Mouse (Mus musculus) small intestine, adult 2 months (tissue): ENCODE results near the gene Tbc1d8. TPM values are rescaled to one million over a fixed set of nuclear protein-coding genes. Genes with fewer than 3 reads are reported as not detected.

ENCODE experiments used
- H3K27ac ChIP-seq: fragments of 200-500 bp; 2 replicates; pipeline ENCODE4 v1.5.1; 2012; ENCODE audit warnings: low read depth, low read length, control low read depth, inconsistent platforms; ENCODE audit not compliant: insufficient read depth
- H3K27me3 ChIP-seq: fragments of 200-500 bp; 2 replicates; pipeline ENCODE4 v1.6.1; 2012; ENCODE audit warnings: mild to moderate bottlenecking, moderate library complexity, low read length, inconsistent platforms; ENCODE audit not compliant: control insufficient read depth, insufficient read depth
- H3K36me3 ChIP-seq: fragments of 200-500 bp; 2 replicates; pipeline ENCODE4 v1.6.1; 2012; ENCODE audit warnings: mild to moderate bottlenecking, low read length, control low read depth, inconsistent platforms; ENCODE audit not compliant: control insufficient read depth, insufficient read depth
- H3K4me1 ChIP-seq: fragments of 200-500 bp; 2 replicates; pipeline ENCODE4 v1.6.1; 2012; ENCODE audit warnings: low read length, inconsistent platforms, mixed read lengths; ENCODE audit not compliant: control insufficient read depth, insufficient read depth, insufficient read length
- H3K4me3 ChIP-seq: fragments of 200-500 bp; 2 replicates; pipeline ENCODE4 v1.5.1; 2012; ENCODE audit warnings: low read depth, mild to moderate bottlenecking, control low read depth, inconsistent platforms, low read length, moderate library complexity
- CTCF ChIP-seq: fragments of 200-500 bp; IDR thresholded peaks from 2 replicates; pipeline ENCODE4 v1.5.1; 2012; ENCODE audit warnings: low read depth, mild to moderate bottlenecking, control low read depth, inconsistent platforms, low read length, moderate library complexity, mixed read lengths; ENCODE audit not compliant: insufficient replicate concordance, insufficient read length; ENCODE audit errors: extremely low read depth
- POLR2A ChIP-seq: fragments of 200-500 bp; IDR thresholded peaks from 2 replicates; pipeline ENCODE4 v1.6.1; 2012; ENCODE audit warnings: low read depth, mild to moderate bottlenecking, control low read depth, inconsistent platforms, low read length, moderate library complexity
- WGBS: fragments of 180-500 bp; shearing (Covaris S2); methylation state at CpG from one replicate; pipeline ENCODE4 v1.1.7; 2018; 5-methylcytosine and 5-hydroxymethylcytosine counted together
- polyA plus RNA-seq: library from polyadenylated mRNA; depleted of rRNA; stranded (reverse); fragments of >200 nt; gene quantifications from 2 replicates; pipeline ENCODE4 v1.2.3, GENCODE M21; 2012

Gene Tbc1d8
- polyA plus RNA-seq, 1 experiment: 13.1 TPM

DNA sequence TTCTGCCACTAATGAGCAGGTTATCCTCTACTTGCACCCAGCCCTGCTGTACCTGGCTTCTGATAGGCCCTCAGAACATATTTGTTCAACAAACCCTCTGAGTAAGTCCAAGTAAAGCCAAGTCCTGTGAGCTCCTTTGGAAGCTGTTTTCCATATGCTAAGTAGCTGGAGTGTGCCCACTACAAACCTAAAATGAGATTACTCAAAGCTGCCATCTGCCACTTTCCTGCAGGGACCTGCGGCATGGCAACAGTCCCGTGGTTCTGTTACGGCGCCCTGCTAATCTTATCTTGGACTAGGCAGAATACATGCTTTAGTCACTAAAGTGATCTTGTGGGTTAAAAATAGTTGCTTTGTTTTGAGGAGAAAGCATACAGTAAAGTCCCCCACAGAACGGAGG is 32.4 kb downstream of the Tbc1d8 start:
- TF ChIP-seq CTCF (no peak), POLR2A (no peak)
- peaks cover 6% of the 10 kb centered on the region; the same call in 1 of the 2 replicates for H3K4me1 ChIP-seq
- no peaks in the 10 kb centered on the region for H3K27me3 ChIP-seq
- no peak overlapping the region for H3K27ac ChIP-seq
- no peaks in the 10 kb centered on the region for H3K36me3 ChIP-seq
- H3K4me3 ChIP-seq: no peak overlapping the region
- WGBS: 58% methylated on average over 5 of the region's 5 CpGs

DNA sequence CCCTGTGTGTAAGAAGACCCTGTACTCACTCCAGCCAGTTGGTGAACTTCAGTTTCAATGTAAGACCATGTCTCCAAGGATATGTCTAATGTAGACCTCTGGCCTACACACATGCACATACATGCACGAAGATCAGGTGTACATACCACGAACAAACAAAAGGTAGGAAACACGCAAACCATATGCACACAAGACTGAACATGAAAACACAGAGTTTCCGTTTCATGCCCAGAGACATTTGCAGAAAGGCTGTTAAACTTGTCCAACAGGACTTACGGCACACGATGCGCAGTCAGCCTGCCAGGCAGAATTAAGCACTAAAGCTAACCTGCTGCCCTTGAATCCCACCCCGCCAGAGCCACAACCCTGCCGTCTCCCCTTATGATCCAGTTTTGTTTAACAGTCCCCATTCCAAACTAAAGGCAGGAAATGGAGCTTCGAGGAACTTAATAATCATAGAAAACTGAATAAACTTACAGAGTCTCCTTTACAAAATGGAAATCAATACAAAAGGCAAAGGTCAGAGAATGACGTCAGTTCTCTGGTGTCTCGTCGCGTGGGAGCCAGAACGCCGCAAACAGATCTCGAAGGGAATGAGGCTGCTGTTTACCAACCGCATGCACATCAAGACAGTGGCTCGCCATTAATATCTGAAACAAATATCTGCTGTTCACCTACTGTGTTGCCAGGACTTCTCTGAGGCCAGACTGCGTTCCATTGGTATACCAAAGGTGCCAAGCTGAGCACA is 33.1 kb downstream of the Tbc1d8 start:
- WGBS: 35% methylated on average over 20 of the region's 20 CpGs
- no peak overlapping the region for H3K27ac ChIP-seq
- H3K36me3 ChIP-seq: no peaks in the 10 kb centered on the region
- no peak overlapping the region for H3K4me3 ChIP-seq
- H3K4me1 ChIP-seq: peaks cover 6% of the 10 kb centered on the region; the same call in 1 of the 2 replicates
- no peak for TF ChIP-seq POLR2A
- TF ChIP-seq CTCF: no peak
- no peaks in the 10 kb centered on the region for H3K27me3 ChIP-seq

DNA sequence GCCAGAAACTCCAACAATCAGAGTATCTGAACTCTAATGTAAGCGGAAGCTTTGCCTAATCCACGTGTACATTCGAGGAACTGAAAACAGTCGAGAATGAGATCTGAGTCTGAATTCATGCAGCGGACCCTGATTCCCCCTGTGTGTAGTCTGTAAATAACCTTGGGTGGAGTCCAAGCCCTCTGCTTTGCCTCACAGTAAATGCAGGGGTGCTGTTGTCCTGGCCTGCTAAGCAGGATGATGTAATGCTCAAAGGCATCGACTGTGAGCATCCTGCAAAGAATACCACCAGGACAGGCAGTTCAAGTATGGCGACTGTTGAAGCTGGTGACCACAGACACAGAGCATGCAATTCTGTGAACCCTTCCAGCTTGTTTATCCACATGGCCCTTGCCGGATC is 34.8 kb downstream of the Tbc1d8 start:
- Histone ChIP-seq H3K36me3 (no peaks in the 10 kb centered on the region), H3K4me3 (no peak overlapping the region), H3K27me3 (no peaks in the 10 kb centered on the region), H3K27ac (no peak overlapping the region), H3K4me1 (peaks cover 11% of the 10 kb centered on the region; the same call in 1 of the 2 replicates)
- WGBS: 78% methylated on average over 8 of the region's 8 CpGs
- no peak for TF ChIP-seq CTCF
- TF ChIP-seq POLR2A: no peak

DNA sequence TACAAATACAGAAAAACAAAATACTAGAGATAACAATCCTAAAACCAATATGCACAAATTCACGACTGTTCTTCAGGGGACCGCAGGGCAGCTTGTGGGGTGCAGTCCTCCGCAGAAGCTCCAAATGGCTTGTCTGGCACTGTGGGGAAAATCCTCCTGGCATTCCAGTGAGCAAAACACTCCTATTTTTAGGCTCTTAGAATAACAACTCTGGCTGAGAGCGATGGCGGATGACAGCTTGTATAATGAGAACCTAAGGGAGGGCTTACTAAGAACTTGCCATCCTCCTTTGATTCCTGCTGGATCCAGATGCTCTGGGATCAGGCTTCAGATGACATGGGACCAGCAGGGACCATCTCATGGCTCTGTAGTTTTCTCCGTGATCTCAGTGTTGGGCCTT is 36.9 kb downstream of the Tbc1d8 start:
- TF ChIP-seq CTCF (no peak), POLR2A (no peak)
- H3K4me3 ChIP-seq: no peak overlapping the region

GRCm38 (mm10) chr1:39439661-39440548 is 38.6 kb downstream of the Tbc1d8 start:
- H3K4me1 ChIP-seq: peaks cover 8% of the 10 kb centered on the region; the same call in 1 of the 2 replicates
- no peak overlapping the region for H3K27ac ChIP-seq
- 52% methylated on average over 12 of the region's 12 CpGs for WGBS
- no peaks in the 10 kb centered on the region for H3K36me3 ChIP-seq
- H3K4me3 ChIP-seq: no peak overlapping the region
- no peaks in the 10 kb centered on the region for H3K27me3 ChIP-seq
- TF ChIP-seq POLR2A: no peak
- no peak for TF ChIP-seq CTCF

More for the DNA sequence above, 36.9 kb downstream of the Tbc1d8 start:
- Histone ChIP-seq H3K27ac (no peak overlapping the region), H3K36me3 (no peaks in the 10 kb centered on the region), H3K27me3 (no peaks in the 10 kb centered on the region), H3K4me1 (peaks cover 13% of the 10 kb centered on the region; the same call in 1 of the 2 replicates)
- WGBS: 92% methylated on average over 6 of the region's 6 CpGs

GRCm38 (mm10) chr1:39438629-39439028 is 39.9 kb downstream of the Tbc1d8 start:
- no peaks in the 10 kb centered on the region for H3K27me3 ChIP-seq
- no peak for TF ChIP-seq CTCF
- H3K4me3 ChIP-seq: no peak overlapping the region
- H3K4me1 ChIP-seq: 0 out of 2 replicates have a peak, but pooled peaks cover 6% of the 10 kb centered on the region
- H3K36me3 ChIP-seq: no peaks in the 10 kb centered on the region
- H3K27ac ChIP-seq: no peak overlapping the region

- Histone ChIP-seq H3K27ac (no peak overlapping the region), H3K4me3 (no peak overlapping the region), H3K4me1 (0 out of 2 replicates have a peak, but pooled peaks cover 2% of the 10 kb centered on the region), H3K27me3 (no peaks in the 10 kb centered on the region), H3K36me3 (no peaks in the 10 kb centered on the region)
- TF ChIP-seq POLR2A: no peak
- TF ChIP-seq CTCF: no peak
- 35% methylated on average over 6 of the region's 6 CpGs for WGBS
Measured at GRCm38 (mm10) chr1:39434264-39434663, 44.3 kb downstream of the Tbc1d8 start.
